Mouse (Mus musculus): ENCODE data around the gene Zfp637. TPM values are rescaled to one million over a fixed set of nuclear protein-coding genes. Genes with fewer than 3 reads are reported as not detected.
A peak's percentile ranks its signal among the peaks of the same experiment; 100 is the strongest.

Gene Zfp637
- 28.9 and 30.6 TPM in 2 replicates for polyA plus RNA-seq (2015; fragmentation: Nextera tagmentation; extraction: Ambion mirVana)

DNA sequence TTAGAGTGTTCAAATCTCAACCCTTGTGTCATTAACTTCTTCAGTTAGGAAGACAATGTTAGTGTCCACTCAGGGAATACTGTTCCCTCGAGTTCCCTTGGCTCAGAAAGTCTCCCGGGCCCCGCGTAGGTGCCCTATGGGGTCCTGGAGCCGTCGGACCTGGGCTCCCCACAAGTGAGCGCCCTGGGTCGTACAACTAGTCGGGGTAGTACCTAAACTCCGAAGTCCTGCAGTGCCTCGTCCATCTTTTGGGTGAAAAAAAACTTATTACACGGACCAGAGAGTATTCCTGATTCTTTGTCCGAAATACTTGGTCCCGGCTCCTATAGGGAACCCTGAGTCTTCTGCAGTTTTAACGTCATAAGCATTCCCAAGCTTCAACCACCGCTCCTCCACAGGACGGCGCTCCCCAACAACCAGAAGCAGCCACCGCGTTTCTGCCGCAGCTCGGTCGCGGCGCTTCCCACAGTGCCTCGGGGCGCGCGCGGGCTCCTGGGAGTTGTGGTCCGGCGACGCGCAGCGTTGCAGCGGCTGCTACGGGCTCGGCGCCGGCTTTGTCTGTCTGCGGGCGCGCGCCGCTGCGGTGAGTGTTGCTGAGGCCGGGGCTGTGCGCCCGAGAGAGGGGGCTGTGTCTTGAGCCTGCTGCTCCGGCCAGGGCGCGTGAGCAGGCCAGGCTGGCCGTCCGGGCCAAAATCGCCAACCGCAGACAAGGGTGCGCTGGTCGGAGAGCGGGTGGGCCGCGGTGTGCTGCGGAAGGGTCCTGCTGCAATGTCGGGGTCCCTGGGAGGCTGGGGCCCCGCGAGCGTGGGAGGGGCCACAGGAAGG, at the start of gene Zfp637:
Gene Zfp637, plus strand, starts transcription at position 495 of the 825 bp plus-strand sequence.
- H3K4me1 ChIP-seq (ENCODE audit: control insufficient read depth, low read depth, low read length): peaks cover 32% of the 10 kb centered on the region

DNA sequence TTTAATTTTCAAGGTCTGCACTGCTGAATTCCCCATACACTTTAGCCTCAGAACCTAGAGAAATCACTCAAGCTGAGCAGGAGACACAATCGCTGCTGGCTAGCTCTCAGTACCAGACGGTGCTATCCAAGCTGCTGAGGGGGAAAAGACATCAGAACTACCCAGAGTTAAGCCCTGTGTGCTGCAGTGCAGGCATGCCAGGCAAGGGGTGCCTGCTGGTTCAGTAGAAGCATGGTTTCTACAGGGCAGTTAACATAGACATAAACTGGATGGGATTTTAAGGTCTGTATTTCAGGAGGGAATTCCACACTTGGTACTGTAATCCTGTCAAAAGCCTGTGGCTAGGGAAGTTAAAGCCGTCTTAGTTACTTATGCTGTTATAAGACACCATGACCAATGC, 45.7 kb upstream of the Zfp637 start:
- Histone ChIP-seq H3K9ac (ENCODE audit: low read depth, low read length) (no peak overlapping the region), H3K4me2 (ENCODE audit: low read depth, low read length) (no peak overlapping the region), H3K4me3 (ENCODE audit: low read depth, low read length) (no peak overlapping the region), H3K36me3 (ENCODE audit: control insufficient read depth, insufficient read depth) (no peaks in the 10 kb centered on the region), H3K4me1 (ENCODE audit: control insufficient read depth, low read depth, low read length) (no peaks in the 10 kb centered on the region), H3K9me3 (replicated peaks; ENCODE audit: control insufficient read depth, low read length) (no peaks in the 10 kb centered on the region), H3K27me3 (ENCODE audit: control insufficient read depth, insufficient read depth, low read depth, low read length) (no peaks in the 10 kb centered on the region), H3K27ac (ENCODE audit: low read length) (no peak overlapping the region)
- no peak for ATAC-seq (ENCODE audit: low read depth)
- WGBS (ENCODE audit: insufficient replicate concordance): 83% methylated on average over 3 of the region's 3 CpGs

More for the DNA sequence above, at the start of gene Zfp637:
- WGBS (ENCODE audit: insufficient replicate concordance): under 1% methylated on average over 66 of the region's 66 CpGs
- H3K27me3 ChIP-seq (ENCODE audit: control insufficient read depth, insufficient read depth, low read depth, low read length): no peaks in the 10 kb centered on the region
- peak within 1 kb of the TSS; percentile 97 for H3K4me3 ChIP-seq (ENCODE audit: low read depth, low read length)
- H3K9ac ChIP-seq (ENCODE audit: low read depth, low read length): peak within 1 kb of the TSS; percentile 95
- peak within 1 kb of the TSS; percentile 92 for H3K27ac ChIP-seq (ENCODE audit: low read length)
- no peaks in the 10 kb centered on the region for H3K9me3 ChIP-seq (replicated peaks; ENCODE audit: control insufficient read depth, low read length)
- peaks cover 11% of the 10 kb centered on the region for H3K36me3 ChIP-seq (ENCODE audit: control insufficient read depth, insufficient read depth)
- H3K4me2 ChIP-seq (ENCODE audit: low read depth, low read length): peak within 1 kb of the TSS; percentile 84
- ATAC-seq (ENCODE audit: low read depth): peak; percentile 94

DNA sequence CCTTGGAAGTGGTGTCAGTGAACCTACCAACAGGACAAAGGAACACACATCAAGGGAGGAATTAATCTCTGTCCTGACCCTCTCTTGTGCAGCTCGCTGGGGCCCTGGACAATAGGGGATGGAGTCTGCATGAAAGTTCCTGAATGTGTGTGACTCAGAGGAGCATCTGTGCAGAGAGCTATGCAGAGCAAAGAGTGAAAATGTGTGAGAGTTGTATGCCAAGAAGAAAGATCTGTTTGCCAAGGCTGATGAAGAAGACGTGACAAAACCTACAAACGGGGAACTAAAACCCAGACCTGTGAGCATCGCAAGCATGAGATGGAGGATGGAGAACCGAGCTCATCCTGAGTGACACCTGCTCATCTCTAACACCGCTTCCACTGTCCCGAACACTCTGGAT, 40.2 kb upstream of the Zfp637 start:
- WGBS (ENCODE audit: insufficient replicate concordance): 58% methylated on average over 7 of the region's 7 CpGs
- Histone ChIP-seq H3K9me3 (replicated peaks; ENCODE audit: control insufficient read depth, low read length) (no peaks in the 10 kb centered on the region), H3K27me3 (ENCODE audit: control insufficient read depth, insufficient read depth, low read depth, low read length) (no peaks in the 10 kb centered on the region), H3K36me3 (ENCODE audit: control insufficient read depth, insufficient read depth) (no peaks in the 10 kb centered on the region), H3K4me2 (ENCODE audit: low read depth, low read length) (no peak overlapping the region), H3K27ac (ENCODE audit: low read length) (no peak overlapping the region), H3K9ac (ENCODE audit: low read depth, low read length) (no peak overlapping the region), H3K4me3 (ENCODE audit: low read depth, low read length) (no peak overlapping the region), H3K4me1 (ENCODE audit: control insufficient read depth, low read depth, low read length) (no peaks in the 10 kb centered on the region)
- no peak for ATAC-seq (ENCODE audit: low read depth)

DNA sequence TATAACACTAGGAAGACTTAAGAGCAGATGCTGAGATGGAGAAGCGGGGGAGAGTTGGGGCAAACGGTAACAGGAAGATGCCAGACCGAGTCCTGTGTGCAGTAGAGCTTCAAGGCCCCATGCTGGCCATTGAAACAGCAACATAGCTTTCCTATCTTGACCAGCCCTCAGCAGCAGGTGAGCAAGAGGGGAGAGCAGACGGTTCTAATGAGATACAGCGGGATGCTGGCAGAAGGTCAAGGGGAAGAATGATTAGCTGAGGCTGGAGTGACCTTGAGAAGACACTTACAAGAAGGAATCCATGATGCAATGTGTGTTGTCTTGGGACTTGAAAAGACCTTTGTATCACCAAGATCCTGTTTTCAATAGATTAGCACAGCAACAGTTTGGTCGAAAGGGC, 39.2 kb upstream of the Zfp637 start:
- Histone ChIP-seq H3K27ac (ENCODE audit: low read length) (no peak overlapping the region), H3K9ac (ENCODE audit: low read depth, low read length) (no peak overlapping the region), H3K4me3 (ENCODE audit: low read depth, low read length) (no peak overlapping the region), H3K9me3 (replicated peaks; ENCODE audit: control insufficient read depth, low read length) (no peaks in the 10 kb centered on the region), H3K27me3 (ENCODE audit: control insufficient read depth, insufficient read depth, low read depth, low read length) (no peaks in the 10 kb centered on the region), H3K4me1 (ENCODE audit: control insufficient read depth, low read depth, low read length) (no peaks in the 10 kb centered on the region), H3K36me3 (ENCODE audit: control insufficient read depth, insufficient read depth) (no peaks in the 10 kb centered on the region), H3K4me2 (ENCODE audit: low read depth, low read length) (no peak overlapping the region)
- no peak for ATAC-seq (ENCODE audit: low read depth)
- WGBS (ENCODE audit: insufficient replicate concordance): 53% methylated on average over 6 of the region's 6 CpGs

DNA sequence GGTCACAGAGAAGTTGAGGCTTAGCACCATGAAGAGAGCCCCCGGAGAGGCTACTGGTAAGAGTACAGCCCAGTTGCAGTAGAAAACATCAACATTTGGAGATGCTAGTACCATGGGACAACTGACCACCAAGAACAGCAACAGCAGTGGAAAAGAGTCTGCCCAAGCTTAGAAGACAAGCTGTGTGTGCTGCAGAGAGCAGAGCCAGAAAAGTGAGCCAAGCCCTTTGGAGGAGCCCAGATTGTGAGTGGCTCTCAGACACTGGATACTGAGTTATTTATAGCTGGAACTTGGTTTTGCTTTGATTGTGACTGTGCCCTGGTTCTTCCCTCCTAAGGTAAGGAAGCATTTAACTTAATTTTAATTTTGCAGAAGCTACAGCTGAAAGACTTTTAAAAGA, 33.2 kb upstream of the Zfp637 start:
- H3K27ac ChIP-seq (ENCODE audit: low read length): no peak overlapping the region
- no peak overlapping the region for H3K9ac ChIP-seq (ENCODE audit: low read depth, low read length)
- no peaks in the 10 kb centered on the region for H3K9me3 ChIP-seq (replicated peaks; ENCODE audit: control insufficient read depth, low read length)
- WGBS (ENCODE audit: insufficient replicate concordance): 91% methylated on average over 1 of the region's 1 CpGs
- H3K4me3 ChIP-seq (ENCODE audit: low read depth, low read length): no peak overlapping the region
- no peaks in the 10 kb centered on the region for H3K4me1 ChIP-seq (ENCODE audit: control insufficient read depth, low read depth, low read length)
- ATAC-seq (ENCODE audit: low read depth): no peak
- no peak overlapping the region for H3K4me2 ChIP-seq (ENCODE audit: low read depth, low read length)
- no peaks in the 10 kb centered on the region for H3K36me3 ChIP-seq (ENCODE audit: control insufficient read depth, insufficient read depth)
- H3K27me3 ChIP-seq (ENCODE audit: control insufficient read depth, insufficient read depth, low read depth, low read length): no peaks in the 10 kb centered on the region

DNA sequence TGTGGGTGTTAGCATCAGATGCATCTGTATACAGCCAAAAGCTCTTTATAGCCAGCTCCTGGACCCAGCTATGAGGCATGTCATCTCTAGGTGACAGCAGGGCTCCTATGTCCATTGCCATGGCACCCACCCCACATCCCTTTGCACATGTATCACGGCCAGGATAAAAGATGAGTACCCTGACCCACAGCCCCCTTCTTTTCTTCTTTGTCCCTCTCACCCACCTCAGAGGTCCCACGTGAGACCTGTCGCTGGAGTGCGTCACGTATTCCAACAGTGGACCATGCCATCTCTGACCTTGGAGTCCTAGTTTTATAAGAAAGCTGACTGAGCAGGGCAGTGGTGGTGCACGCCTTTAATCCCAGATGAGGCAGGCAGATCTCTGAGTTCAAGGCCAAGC, 31.2 kb upstream of the Zfp637 start:
- H3K27ac ChIP-seq (ENCODE audit: low read length): no peak overlapping the region
- ATAC-seq (ENCODE audit: low read depth): no peak
- H3K9me3 ChIP-seq (replicated peaks; ENCODE audit: control insufficient read depth, low read length): no peaks in the 10 kb centered on the region
- H3K36me3 ChIP-seq (ENCODE audit: control insufficient read depth, insufficient read depth): no peaks in the 10 kb centered on the region
- no peaks in the 10 kb centered on the region for H3K4me1 ChIP-seq (ENCODE audit: control insufficient read depth, low read depth, low read length)
- H3K9ac ChIP-seq (ENCODE audit: low read depth, low read length): no peak overlapping the region
- no peak overlapping the region for H3K4me3 ChIP-seq (ENCODE audit: low read depth, low read length)
- no peak overlapping the region for H3K4me2 ChIP-seq (ENCODE audit: low read depth, low read length)
- 66% methylated on average over 6 of the region's 6 CpGs for whole genome bisulfite sequencing (ENCODE audit: insufficient replicate concordance)
- H3K27me3 ChIP-seq (ENCODE audit: control insufficient read depth, insufficient read depth, low read depth, low read length): no peaks in the 10 kb centered on the region

DNA sequence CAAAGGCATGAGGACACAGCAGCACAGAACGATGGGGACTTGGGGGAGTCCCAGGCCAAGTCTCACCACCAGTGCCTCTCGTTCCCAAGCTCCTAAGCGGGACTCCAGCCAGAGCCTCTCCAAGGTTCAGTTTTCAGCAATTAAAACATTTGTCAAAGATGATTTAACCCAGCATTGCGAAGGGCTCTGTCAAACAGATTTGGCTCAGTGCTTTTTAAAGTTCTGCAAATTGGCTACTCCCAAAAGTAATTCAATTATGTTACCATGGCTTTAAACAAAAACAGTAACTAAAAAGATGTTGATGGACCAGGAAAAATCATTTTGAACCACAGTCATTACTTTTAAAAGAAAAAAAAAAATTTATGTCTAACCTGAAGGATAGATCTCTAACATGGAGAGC, 30.3 kb upstream of the Zfp637 start:
- Histone ChIP-seq H3K4me1 (ENCODE audit: control insufficient read depth, low read depth, low read length) (no peaks in the 10 kb centered on the region), H3K27ac (ENCODE audit: low read length) (no peak overlapping the region), H3K9me3 (replicated peaks; ENCODE audit: control insufficient read depth, low read length) (no peaks in the 10 kb centered on the region), H3K4me3 (ENCODE audit: low read depth, low read length) (no peak overlapping the region), H3K9ac (ENCODE audit: low read depth, low read length) (no peak overlapping the region), H3K4me2 (ENCODE audit: low read depth, low read length) (no peak overlapping the region), H3K27me3 (ENCODE audit: control insufficient read depth, insufficient read depth, low read depth, low read length) (no peaks in the 10 kb centered on the region), H3K36me3 (ENCODE audit: control insufficient read depth, insufficient read depth) (no peaks in the 10 kb centered on the region)
- no peak for ATAC-seq (ENCODE audit: low read depth)
- 55% methylated on average over 4 of the region's 4 CpGs for WGBS (ENCODE audit: insufficient replicate concordance)

DNA sequence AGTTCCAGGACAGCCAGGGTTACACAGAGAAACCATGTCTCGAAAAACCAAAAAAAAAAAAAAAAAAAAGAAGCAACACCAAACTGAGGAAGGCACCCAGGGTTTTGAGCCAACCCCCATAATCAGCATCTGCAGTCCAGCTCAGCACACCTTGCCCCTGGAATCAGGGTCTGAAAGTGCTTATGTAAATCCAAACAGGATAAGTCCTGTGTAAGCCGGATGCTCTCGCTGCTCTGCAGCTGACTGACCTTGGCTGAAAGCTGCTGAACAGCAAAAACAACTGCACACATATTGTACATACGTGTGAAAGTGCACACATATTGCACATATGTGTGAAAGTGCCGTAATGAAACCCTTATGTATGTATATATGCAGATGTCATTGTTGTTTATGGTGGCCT, 29.7 kb upstream of the Zfp637 start:
- no peaks in the 10 kb centered on the region for H3K9me3 ChIP-seq (replicated peaks; ENCODE audit: control insufficient read depth, low read length)
- H3K4me3 ChIP-seq (ENCODE audit: low read depth, low read length): no peak overlapping the region
- ATAC-seq (ENCODE audit: low read depth): no peak
- 51% methylated on average over 5 of the region's 5 CpGs for WGBS (ENCODE audit: insufficient replicate concordance)
- no peaks in the 10 kb centered on the region for H3K36me3 ChIP-seq (ENCODE audit: control insufficient read depth, insufficient read depth)
- no peak overlapping the region for H3K4me2 ChIP-seq (ENCODE audit: low read depth, low read length)
- no peaks in the 10 kb centered on the region for H3K27me3 ChIP-seq (ENCODE audit: control insufficient read depth, insufficient read depth, low read depth, low read length)
- no peak overlapping the region for H3K27ac ChIP-seq (ENCODE audit: low read length)
- no peak overlapping the region for H3K9ac ChIP-seq (ENCODE audit: low read depth, low read length)
- no peaks in the 10 kb centered on the region for H3K4me1 ChIP-seq (ENCODE audit: control insufficient read depth, low read depth, low read length)

DNA sequence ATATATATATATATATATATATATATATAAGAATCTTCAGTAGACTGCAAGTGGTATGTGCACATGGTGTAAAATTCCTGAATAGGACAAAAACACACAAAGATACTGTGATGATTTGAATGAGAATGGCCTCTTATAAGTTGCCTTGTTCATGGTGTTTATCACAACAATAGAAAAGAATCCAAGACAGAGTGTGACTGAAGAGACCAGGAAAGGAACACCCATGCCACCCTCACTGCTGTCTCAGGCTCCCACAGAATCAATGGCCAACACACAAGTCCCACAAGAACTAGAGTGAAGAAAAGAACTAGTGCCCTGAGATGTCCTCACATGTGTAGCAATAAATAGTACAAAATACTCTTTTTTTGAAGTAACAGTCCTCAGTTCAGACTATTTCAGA, 26.3 kb upstream of the Zfp637 start:
- H3K27me3 ChIP-seq (ENCODE audit: control insufficient read depth, insufficient read depth, low read depth, low read length): no peaks in the 10 kb centered on the region

More for the DNA sequence above, 26.3 kb upstream of the Zfp637 start:
- Histone ChIP-seq H3K36me3 (ENCODE audit: control insufficient read depth, insufficient read depth) (no peaks in the 10 kb centered on the region), H3K4me2 (ENCODE audit: low read depth, low read length) (no peak overlapping the region), H3K27ac (ENCODE audit: low read length) (no peak overlapping the region), H3K4me3 (ENCODE audit: low read depth, low read length) (no peak overlapping the region), H3K9ac (ENCODE audit: low read depth, low read length) (no peak overlapping the region), H3K4me1 (ENCODE audit: control insufficient read depth, low read depth, low read length) (no peaks in the 10 kb centered on the region), H3K9me3 (replicated peaks; ENCODE audit: control insufficient read depth, low read length) (no peaks in the 10 kb centered on the region)
- ATAC-seq (ENCODE audit: low read depth): no peak
